Mouse (Mus musculus) liver, embryonic 15.5 days (tissue): ENCODE measurements around the gene Cdh22. TPM values are rescaled to one million over a fixed set of nuclear protein-coding genes. Genes with fewer than 3 reads are reported as not detected.

Source experiments
- polyA plus RNA-seq: library from polyadenylated mRNA; unstranded; fragments of >200 nt; fragmentation: Nextera tagmentation; extraction: Ambion mirVana; gene quantifications from 2 replicates; pipeline ENCODE4 v1.2.1, GENCODE M21; 2015

Gene Cdh22
- polyA plus RNA-seq, 1 experiment from 2014 or later, result not detected

Other genes with a start within 250 kb of the Cdh22 start
- gene Ncoa5, start 200.0 kb downstream of the Cdh22 start, polyA plus RNA-seq, result 14.2 and 14.5 TPM in 2 replicates
- 2.8 and 3.5 TPM in 2 replicates for gene Cd40, start 179.2 kb downstream of the Cdh22 start, polyA plus RNA-seq
- not detected in 2 replicates for gene 1700025C18Rik, start 144.1 kb downstream of the Cdh22 start, polyA plus RNA-seq
- gene Slc35c2, start 53.0 kb upstream of the Cdh22 start, polyA plus RNA-seq, result 39.1 and 47.7 TPM in 2 replicates
- 16.6 and 17.1 TPM in 2 replicates for gene Elmo2, start 91.6 kb upstream of the Cdh22 start, polyA plus RNA-seq
- gene Zfp663, start 133.9 kb upstream of the Cdh22 start, polyA plus RNA-seq, result 0.06 TPM in 1 of 2 replicates, not detected in the other
- gene Zfp334, start 153.4 kb upstream of the Cdh22 start, polyA plus RNA-seq, result 0.97 and 1.3 TPM in 2 replicates
- gene Ocstamp, start 165.6 kb upstream of the Cdh22 start, polyA plus RNA-seq, result 4.1 and 5.2 TPM in 2 replicates
- 11.9 and 16.6 TPM in 2 replicates for gene Slc13a3, start 238.4 kb upstream of the Cdh22 start, polyA plus RNA-seq